Mouse (Mus musculus) hindlimb bud, embryonic 11.5 days (tissue): ENCODE results near the gene Spaca6.

Source experiments
- DNase-seq: peaks from one replicate; pipeline ENCODE4 v3.0.0-alpha.2; 2012; ENCODE audit warnings: low read depth, low spot score; ENCODE audit errors: extremely low spot score

Spaca6 gene

DNA sequence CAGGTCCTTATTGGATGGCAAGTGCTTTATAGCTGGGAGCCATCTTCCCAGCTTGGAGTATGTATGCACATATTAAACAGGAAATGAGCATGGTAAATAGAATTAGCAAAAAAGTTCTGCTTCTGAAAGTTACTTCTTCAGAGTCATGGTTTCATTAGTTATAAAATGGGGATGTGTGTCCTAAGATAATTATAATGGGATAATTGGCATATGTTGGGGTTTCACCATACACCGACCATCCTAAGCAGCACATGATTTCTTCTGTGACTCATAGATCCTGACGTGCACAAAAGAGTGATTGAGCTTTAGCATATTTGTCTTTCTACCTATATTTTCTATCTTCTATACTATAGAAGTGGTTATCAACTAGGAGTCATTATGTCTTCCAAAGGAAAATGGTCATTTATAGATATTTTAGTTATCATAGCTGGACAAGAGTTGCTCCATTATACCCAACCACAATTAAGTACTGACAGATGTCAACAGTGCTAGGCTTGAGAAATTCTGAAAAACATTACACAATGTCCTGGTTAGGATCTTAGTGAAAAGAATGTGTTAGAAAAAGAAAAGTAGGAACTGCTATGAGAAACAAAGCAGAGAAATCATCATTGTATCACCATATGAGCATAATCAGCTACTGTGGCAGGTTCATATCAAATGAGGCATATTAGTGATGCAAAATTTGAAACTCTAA lies 62.9 kb downstream of the Spaca6 start:
- no peak for DNase-seq
